Mouse (Mus musculus): ENCODE data around the gene Sfr1.

GRCm38 (mm10) chr19:47777847-47778246 lies 46.4 kb downstream of the Sfr1 start:
- TF ChIP-seq CTCF (conservative IDR thresholded peaks at IDR 0.05; ENCODE audit: low read length) (no peak), NANOG (IDR thresholded peaks at IDR 0.05; ENCODE audit: borderline replicate concordance, low read length) (no peak), POU5F1 (IDR thresholded peaks at IDR 0.05; ENCODE audit: borderline replicate concordance, low read length) (no peak)
